In the genomic region with DNA sequence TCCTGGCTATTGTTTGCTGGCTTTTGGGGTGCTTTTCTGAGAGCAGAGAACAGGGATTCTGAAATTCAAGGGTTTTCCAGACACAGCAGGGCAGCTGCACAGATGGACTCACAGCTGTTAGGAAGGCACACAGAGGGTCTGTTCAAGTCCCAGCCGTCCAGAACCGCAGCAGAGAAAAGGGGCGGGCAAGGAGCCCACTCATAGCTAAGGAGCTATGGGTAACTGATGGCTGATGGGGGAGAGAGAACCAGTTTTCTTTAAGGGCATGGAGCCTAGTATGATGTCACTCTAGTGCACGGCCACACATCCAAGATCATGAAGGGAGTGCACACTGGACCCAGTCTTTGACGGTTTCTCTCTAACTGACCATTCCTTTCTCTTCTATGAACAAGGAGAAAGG, we compare ENCODE assay signal across 15 mouse cellular contexts.
"Had no signal": no experiment of that assay in that cellular context is flagged by ENCODE, and none has a peak within 500 bp of the region (broad histone marks: within the 10 kb centered on the region; RNA-seq: fewer than 3 reads in every experiment).

No protein-coding gene starts in this region.

- H3K9me3 ChIP-seq: kidney, embryonic 15.5 days; limb, embryonic 13.5 days; megakaryocyte, embryonic 14.5 days; stomach, embryonic 15.5 days had no signal

- H3K4me3 ChIP-seq: kidney, embryonic 15.5 days; limb, embryonic 13.5 days; megakaryocyte, embryonic 14.5 days; stomach, embryonic 15.5 days had no signal

- H3K36me3 ChIP-seq: limb, embryonic 13.5 days; stomach, embryonic 15.5 days had no signal

- H3K9ac ChIP-seq: kidney, embryonic 15.5 days; limb, embryonic 13.5 days; lung, embryonic 14.5 days; stomach, embryonic 15.5 days had no signal

- H3K4me2 ChIP-seq: kidney, embryonic 15.5 days; limb, embryonic 13.5 days; lung, embryonic 14.5 days; midbrain, embryonic 11.5 days; stomach, embryonic 15.5 days had no signal

- H3K27me3 ChIP-seq: kidney, embryonic 15.5 days; limb, embryonic 13.5 days; megakaryocyte, embryonic 14.5 days; stomach, embryonic 15.5 days had no signal

- H3K4me1 ChIP-seq: kidney, embryonic 15.5 days; stomach, embryonic 15.5 days had no signal

- ATAC-seq: midbrain, embryonic 16.5 days had no signal

- DNase-seq: kidney, adult 2 months; kidney, postnatal 14 days; layer of hippocampus, adult 9-11 months; layer of hippocampus, postnatal 36 days; lung, embryonic 14.5 days; lung, postnatal 14 days; thymus, adult 2 months; thymus, postnatal 25 days had no signal

- H3K27ac ChIP-seq: kidney, embryonic 15.5 days; limb, embryonic 13.5 days; macrophage; stomach, embryonic 15.5 days had no signal
